Mouse (Mus musculus) lung, adult 2 months (tissue): Measurements from ENCODE around the gene Cd55b.
"Not testable (repeated sequence)": the region's sequence is repeated elsewhere in the genome, so short reads cannot be mapped to it uniquely, and the experiment has no call there.

Experiments
- CTCF ChIP-seq: fragments of 200-500 bp; IDR thresholded peaks from 2 replicates; pipeline ENCODE4 v1.5.1; 2011; ENCODE audit warnings: mild to moderate bottlenecking, low read length, control low read depth; ENCODE audit not compliant: insufficient read depth
- POLR2A ChIP-seq: fragments of 200-500 bp; IDR thresholded peaks from 2 replicates; pipeline ENCODE4 v1.6.1; 2011; ENCODE audit warnings: low read depth, mild to moderate bottlenecking, control low read depth, low read length, borderline replicate concordance; ENCODE audit errors: extremely low read depth

DNA sequence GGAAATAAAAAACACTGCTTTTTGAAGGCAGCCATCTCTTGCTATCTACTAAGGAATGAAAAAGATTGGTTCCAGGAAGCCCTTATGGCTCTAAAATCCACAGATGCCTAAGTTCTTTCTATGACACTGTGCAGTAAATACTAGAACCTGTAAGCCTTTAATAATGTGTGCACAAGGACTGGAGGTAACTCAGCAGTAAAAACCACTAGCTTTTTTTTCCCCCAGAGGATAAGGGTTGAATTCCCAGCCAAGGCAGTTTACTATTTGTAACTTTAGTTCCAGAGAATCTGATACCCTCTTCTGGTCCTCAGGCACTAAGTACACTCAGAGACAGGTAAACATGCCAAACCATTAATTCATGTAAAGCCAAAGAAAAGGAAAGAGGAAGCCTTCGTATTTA lies 20.1 kb upstream of the Cd55b start:
- TF ChIP-seq CTCF, POLR2A: not testable (repeated sequence)
